ENCODE assay signal across 9 mouse cellular contexts in the genomic region with DNA sequence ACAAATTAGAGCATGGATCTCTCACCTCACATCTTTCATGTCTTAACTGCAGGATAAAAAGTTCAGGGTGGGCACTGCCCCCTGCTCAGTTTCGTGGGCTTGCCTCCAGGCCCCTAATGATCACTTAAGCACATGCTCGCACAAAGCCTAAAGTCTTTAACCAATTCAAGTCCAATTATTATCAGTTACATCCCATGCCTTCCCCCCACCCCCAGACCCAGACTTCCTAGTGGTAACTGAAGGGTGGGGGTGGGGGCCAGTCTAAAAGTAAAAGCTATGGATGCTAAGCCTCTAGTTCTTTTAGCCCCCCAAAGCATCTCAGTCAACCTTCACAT.
DNase-seq lines count a peak whose midpoint lies in the region; ATAC-seq and TF ChIP-seq lines count a peak whose summit lies in the region.
"Had no signal": no experiment of that assay in that cellular context is flagged by ENCODE, and none has a peak within 500 bp of the region (broad histone marks: within the 10 kb centered on the region; RNA-seq: fewer than 3 reads in every experiment).

No protein-coding gene starts in this region.

- H3K27me3 ChIP-seq in lung, embryonic 15.5 days: no peaks in the 10 kb centered on the region
- H3K27me3 ChIP-seq in forebrain, postnatal 0 days (ENCODE audit: insufficient read depth, low read length): no peaks in the 10 kb centered on the region
- H3K27me3 ChIP-seq in liver, embryonic 12.5 days (replicated peaks): no peaks in the 10 kb centered on the region; the same call in 1 of the 2 replicates
- H3K27me3 ChIP-seq in stomach, embryonic 15.5 days (replicated peaks): no peaks in the 10 kb centered on the region

- 7% methylated on average over 2 of the region's 2 CpGs for WGBS in lung, embryonic 15.5 days
- WGBS in forebrain, postnatal 0 days: 9% methylated on average over 2 of the region's 2 CpGs
- 41% methylated on average over 2 of the region's 2 CpGs for WGBS in liver, embryonic 12.5 days (ENCODE audit: insufficient replicate concordance)
- WGBS in stomach, embryonic 15.5 days: 9% methylated on average over 2 of the region's 2 CpGs

- H3K27ac ChIP-seq in lung, embryonic 15.5 days: peak overlapping the region; percentile 93
- no peak overlapping the region for H3K27ac ChIP-seq in forebrain, postnatal 0 days (ENCODE audit: low read depth, low read length)
- H3K27ac ChIP-seq in liver, embryonic 12.5 days: peak overlapping the region; percentile 11; the same call in 1 of the 2 replicates
- H3K27ac ChIP-seq in stomach, embryonic 15.5 days: peak overlapping the region; percentile 87

- no peak for ATAC-seq in lung, embryonic 15.5 days (ENCODE audit: borderline replicate concordance, extremely low read depth, low FRiP score, low TSS enrichment)
- no peak for ATAC-seq in forebrain, postnatal 0 days
- no peak for ATAC-seq in liver, embryonic 12.5 days
- no peak for ATAC-seq in stomach, embryonic 15.5 days (ENCODE audit: insufficient read depth, low FRiP score, low read depth)

- peaks cover 34% of the 10 kb centered on the region for H3K4me1 ChIP-seq in lung, embryonic 15.5 days
- H3K4me1 ChIP-seq in forebrain, postnatal 0 days (ENCODE audit: insufficient read depth): peaks cover 13% of the 10 kb centered on the region; the same call in 1 of the 2 replicates
- H3K4me1 ChIP-seq in liver, embryonic 12.5 days: peaks cover 12% of the 10 kb centered on the region
- peaks cover 22% of the 10 kb centered on the region for H3K4me1 ChIP-seq in stomach, embryonic 15.5 days

- no peak for TF ChIP-seq CTCF in forebrain, postnatal 0 days (IDR thresholded peaks at IDR 0.05; ENCODE audit: low read depth)

- H3K4me3 ChIP-seq in lung, embryonic 15.5 days: peak overlapping the region; percentile 63
- peak overlapping the region; percentile 49 for H3K4me3 ChIP-seq in forebrain, postnatal 0 days (ENCODE audit: low read depth, low read length)
- H3K4me3 ChIP-seq in liver, embryonic 12.5 days: peak overlapping the region; percentile 54
- H3K4me3 ChIP-seq in stomach, embryonic 15.5 days (replicated peaks): peak overlapping the region; percentile 69

- no peaks in the 10 kb centered on the region for H3K9me3 ChIP-seq in lung, embryonic 15.5 days
- no peaks in the 10 kb centered on the region for H3K9me3 ChIP-seq in forebrain, postnatal 0 days (ENCODE audit: low read length)
- no peaks in the 10 kb centered on the region for H3K9me3 ChIP-seq in liver, embryonic 12.5 days (replicated peaks)
- H3K9me3 ChIP-seq in stomach, embryonic 15.5 days: no peaks in the 10 kb centered on the region

- DNase-seq in lung, postnatal 4 days: no peak
- DNase-seq in forebrain, postnatal 0 days: no peak
- no peak for DNase-seq in testis, postnatal 10 days (ENCODE audit: low spot score)
- no peak for DNase-seq in adrenal gland, adult 8-10 months
- DNase-seq in right cerebral cortex, adult 18-20 months: no peak
- DNase-seq: left cerebral cortex, postnatal 4 days had no signal

- peak overlapping the region; percentile 57 for H3K4me2 ChIP-seq in lung, embryonic 15.5 days
- peak overlapping the region; percentile 83 for H3K4me2 ChIP-seq in forebrain, postnatal 0 days (ENCODE audit: low read depth)
- H3K4me2 ChIP-seq in liver, embryonic 12.5 days: peak overlapping the region; percentile 59
- H3K4me2 ChIP-seq in stomach, embryonic 15.5 days: peak overlapping the region; percentile 64

- no peaks in the 10 kb centered on the region for H3K36me3 ChIP-seq in lung, embryonic 15.5 days
- no peaks in the 10 kb centered on the region for H3K36me3 ChIP-seq in forebrain, postnatal 0 days (ENCODE audit: insufficient read depth)
- H3K36me3 ChIP-seq in liver, embryonic 12.5 days: no peaks in the 10 kb centered on the region
- H3K36me3 ChIP-seq in stomach, embryonic 15.5 days: no peaks in the 10 kb centered on the region

- peak overlapping the region; percentile 73 for H3K9ac ChIP-seq in lung, embryonic 15.5 days
- peak overlapping the region; percentile 62; the same call in 1 of the 2 replicates for H3K9ac ChIP-seq in forebrain, postnatal 0 days
- H3K9ac ChIP-seq in liver, embryonic 12.5 days: peak overlapping the region; percentile 48
- H3K9ac ChIP-seq in stomach, embryonic 15.5 days: peak overlapping the region; percentile 66; the same call in 1 of the 2 replicates
